In genomic region chr9:78579644-78580396, GRCm38 (mm10) we compare ENCODE assay signal across 14 mouse cellular contexts. TPM values are rescaled to one million over a fixed set of nuclear protein-coding genes. Genes with fewer than 3 reads are reported as not detected.
DNase-seq lines count a peak whose midpoint lies in the region; ATAC-seq lines count a peak whose summit lies in the region.
"Had no signal": no experiment of that assay in that cellular context is flagged by ENCODE, and none has a peak within 500 bp of the region (broad histone marks: within the 10 kb centered on the region; RNA-seq: fewer than 3 reads in every experiment).

No protein-coding gene starts in this region.

- H3K4me3 ChIP-seq in hindbrain, embryonic 14.5 days (replicated peaks; ENCODE audit: low read length) = no peak overlapping the region
- H3K4me3 ChIP-seq in hindbrain, embryonic 16.5 days (ENCODE audit: low read length) = no peak overlapping the region
- no peak overlapping the region for H3K4me3 ChIP-seq in midbrain, embryonic 11.5 days (ENCODE audit: low read depth, low read length)
- no peak overlapping the region for H3K4me3 ChIP-seq in midbrain, embryonic 16.5 days (ENCODE audit: low read depth, low read length)
- H3K4me3 ChIP-seq: limb, embryonic 12.5 days; liver, embryonic 15.5 days; neural tube, embryonic 13.5 days had no signal

- no peak overlapping the region for H3K9ac ChIP-seq in hindbrain, embryonic 14.5 days
- H3K9ac ChIP-seq in hindbrain, embryonic 16.5 days (ENCODE audit: low read depth, low read length) = no peak overlapping the region; the same call in 1 of the 2 replicates
- no peak overlapping the region for H3K9ac ChIP-seq in midbrain, embryonic 11.5 days (ENCODE audit: low read length)
- H3K9ac ChIP-seq in midbrain, embryonic 16.5 days (ENCODE audit: low read depth, low read length) = no peak overlapping the region
- H3K9ac ChIP-seq: limb, embryonic 12.5 days; liver, embryonic 15.5 days; neural tube, embryonic 13.5 days had no signal

- no peaks in the 10 kb centered on the region for H3K9me3 ChIP-seq in hindbrain, embryonic 14.5 days (ENCODE audit: control insufficient read depth, low read length)
- H3K9me3 ChIP-seq in hindbrain, embryonic 16.5 days (ENCODE audit: control insufficient read depth, low read length) = no peaks in the 10 kb centered on the region
- H3K9me3 ChIP-seq in midbrain, embryonic 11.5 days (ENCODE audit: control insufficient read depth, low read length) = no peaks in the 10 kb centered on the region
- H3K9me3 ChIP-seq in midbrain, embryonic 16.5 days (replicated peaks; ENCODE audit: control insufficient read depth, low read length, poor library complexity, severe bottlenecking) = no peaks in the 10 kb centered on the region
- H3K9me3 ChIP-seq: G1E; limb, embryonic 12.5 days; liver, embryonic 15.5 days; neural tube, embryonic 13.5 days had no signal

- H3K27me3 ChIP-seq in hindbrain, embryonic 14.5 days (ENCODE audit: control insufficient read depth, insufficient read depth, low read length) = no peaks in the 10 kb centered on the region
- no peaks in the 10 kb centered on the region for H3K27me3 ChIP-seq in hindbrain, embryonic 16.5 days (replicated peaks; ENCODE audit: control insufficient read depth, insufficient read depth, low read length)
- H3K27me3 ChIP-seq in midbrain, embryonic 11.5 days (ENCODE audit: control insufficient read depth, insufficient read depth, low read length) = no peaks in the 10 kb centered on the region
- H3K27me3 ChIP-seq in midbrain, embryonic 16.5 days (ENCODE audit: control insufficient read depth, insufficient read depth, low read depth, low read length) = no peaks in the 10 kb centered on the region
- H3K27me3 ChIP-seq: limb, embryonic 12.5 days; liver, embryonic 15.5 days; neural tube, embryonic 13.5 days had no signal

- no peak for DNase-seq in hindbrain, embryonic 14.5 days (ENCODE audit: low spot score)
- DNase-seq in midbrain, embryonic 11.5 days (ENCODE audit: low spot score, missing footprints) = peak; percentile 84
- DNase-seq in lung, postnatal 36 days = peak; percentile 23
- no peak for DNase-seq in T-cell, adult 2 months (ENCODE audit: low spot score)
- DNase-seq: cerebellum, adult 11 months; heart, postnatal 10 days; retina, postnatal 1 day had no signal

- H3K4me1 ChIP-seq in hindbrain, embryonic 14.5 days (replicated peaks; ENCODE audit: control insufficient read depth, insufficient read depth, low read length) = no peaks in the 10 kb centered on the region
- H3K4me1 ChIP-seq in hindbrain, embryonic 16.5 days (ENCODE audit: control insufficient read depth, insufficient read depth, low read depth, low read length) = no peaks in the 10 kb centered on the region
- H3K4me1 ChIP-seq in midbrain, embryonic 11.5 days (ENCODE audit: control insufficient read depth, insufficient read depth, low read length) = 0 out of 2 replicates have a peak, but pooled peaks cover 3% of the 10 kb centered on the region
- no peaks in the 10 kb centered on the region for H3K4me1 ChIP-seq in midbrain, embryonic 16.5 days (ENCODE audit: control insufficient read depth, insufficient read depth, low read length)
- H3K4me1 ChIP-seq: limb, embryonic 12.5 days; neural tube, embryonic 13.5 days had no signal

- H3K36me3 ChIP-seq in hindbrain, embryonic 14.5 days (replicated peaks; ENCODE audit: control insufficient read depth, insufficient read depth) = peaks cover 36% of the 10 kb centered on the region
- H3K36me3 ChIP-seq in hindbrain, embryonic 16.5 days (ENCODE audit: control insufficient read depth, insufficient read depth, low read length) = peaks cover 10% of the 10 kb centered on the region
- no peaks in the 10 kb centered on the region for H3K36me3 ChIP-seq in midbrain, embryonic 11.5 days (ENCODE audit: control insufficient read depth, insufficient read depth, low read length)
- H3K36me3 ChIP-seq in midbrain, embryonic 16.5 days (ENCODE audit: control insufficient read depth, insufficient read depth, low read length) = peaks cover 13% of the 10 kb centered on the region

- no peak overlapping the region for H3K4me2 ChIP-seq in hindbrain, embryonic 14.5 days (replicated peaks)
- H3K4me2 ChIP-seq in hindbrain, embryonic 16.5 days (ENCODE audit: low read length) = no peak overlapping the region
- H3K4me2 ChIP-seq in midbrain, embryonic 11.5 days = no peak overlapping the region
- no peak overlapping the region for H3K4me2 ChIP-seq in midbrain, embryonic 16.5 days (ENCODE audit: low read length)
- H3K4me2 ChIP-seq: limb, embryonic 12.5 days; liver, embryonic 15.5 days; neural tube, embryonic 13.5 days had no signal

- 0 out of 2 replicates have a peak, but pooled peaks have one; percentile 24 for ATAC-seq in hindbrain, embryonic 14.5 days (ENCODE audit: low FRiP score)
- ATAC-seq in hindbrain, embryonic 16.5 days = no peak; the same call in 1 of the 2 replicates
- ATAC-seq in midbrain, embryonic 11.5 days (ENCODE audit: low FRiP score) = peak; percentile 66; the same call in 1 of the 2 replicates
- no peak for ATAC-seq in midbrain, embryonic 16.5 days
- ATAC-seq in granulocyte monocyte progenitor cell, adult 5-6 weeks (replicated peaks; ENCODE audit: poor library complexity, severe bottlenecking) = no peak

- WGBS in hindbrain, embryonic 14.5 days = 53% methylated on average over 10 of the region's 10 CpGs
- WGBS in hindbrain, embryonic 16.5 days = 59% methylated on average over 10 of the region's 10 CpGs
- 34% methylated on average over 10 of the region's 10 CpGs for WGBS in midbrain, embryonic 11.5 days
- WGBS in midbrain, embryonic 16.5 days = 36% methylated on average over 10 of the region's 10 CpGs

- H3K27ac ChIP-seq in hindbrain, embryonic 14.5 days = no peak overlapping the region
- no peak overlapping the region for H3K27ac ChIP-seq in hindbrain, embryonic 16.5 days (ENCODE audit: low read depth, low read length)
- H3K27ac ChIP-seq in midbrain, embryonic 11.5 days (ENCODE audit: low read depth, low read length) = no peak overlapping the region
- no peak overlapping the region for H3K27ac ChIP-seq in midbrain, embryonic 16.5 days (ENCODE audit: low read length)
- H3K27ac ChIP-seq: limb, embryonic 12.5 days; liver, embryonic 15.5 days; neural tube, embryonic 13.5 days had no signal

RNA-seq across cellular contexts. Expression of gene Slc17a5, which starts 8.0 kb away (rescaled TPM):
- polyA plus RNA-seq in hindbrain, embryonic 14.5 days (2014; fragmentation: Nextera tagmentation; extraction: Ambion mirVana) = 15.5 and 16.7 TPM in 2 replicates
- 15.6 and 15.8 TPM in 2 replicates for polyA plus RNA-seq in hindbrain, embryonic 16.5 days (2015; fragmentation: Nextera tagmentation; extraction: Ambion mirVana)
- 9.8 and 12.3 TPM in 2 replicates for polyA plus RNA-seq in midbrain, embryonic 11.5 days (2014; fragmentation: Nextera tagmentation; extraction: Ambion mirVana)
- 15.9 and 18.5 TPM in 2 replicates for polyA plus RNA-seq in midbrain, embryonic 16.5 days (2015; fragmentation: Nextera tagmentation; extraction: Ambion mirVana)
- 5.5 and 11.3 TPM in 2 replicates for total RNA-seq in granulocyte monocyte progenitor cell, adult 5-6 weeks (2014; fragmentation: Nextera tagmentation)
- total RNA-seq in granulocyte monocyte progenitor cell, adult 5-6 weeks (2017) = 8.9 and 11.5 TPM in 2 replicates

RNA-seq across cellular contexts. Expression of gene Cd109, which starts 35.5 kb away (rescaled TPM):
- polyA plus RNA-seq in hindbrain, embryonic 14.5 days (2014; fragmentation: Nextera tagmentation; extraction: Ambion mirVana) = 2.1 and 2.2 TPM in 2 replicates
- 0.95 and 2.0 TPM in 2 replicates for polyA plus RNA-seq in hindbrain, embryonic 16.5 days (2015; fragmentation: Nextera tagmentation; extraction: Ambion mirVana)
- polyA plus RNA-seq in midbrain, embryonic 11.5 days (2014; fragmentation: Nextera tagmentation; extraction: Ambion mirVana) = 6.2 and 6.7 TPM in 2 replicates
- polyA plus RNA-seq in midbrain, embryonic 16.5 days (2015; fragmentation: Nextera tagmentation; extraction: Ambion mirVana) = 0.97 and 1.0 TPM in 2 replicates
- not detected in 2 replicates for total RNA-seq in granulocyte monocyte progenitor cell, adult 5-6 weeks (2014; fragmentation: Nextera tagmentation)
- total RNA-seq in granulocyte monocyte progenitor cell, adult 5-6 weeks (2017) = not detected in 2 replicates

Comparison
In these comparisons a context has a peak if more than half of its experiments do, and no peak if none do; other contexts are left out.
1. ATAC-seq: peak in hindbrain, embryonic 14.5 days (single experiment) and midbrain, embryonic 11.5 days (single experiment); none in hindbrain, embryonic 16.5 days (single experiment), midbrain, embryonic 16.5 days (single experiment) and granulocyte monocyte progenitor cell, adult 5-6 weeks (single experiment).
2. DNase-seq: peak in midbrain, embryonic 11.5 days (single experiment) and lung, postnatal 36 days (single experiment); none in hindbrain, embryonic 14.5 days (single experiment) and T-cell, adult 2 months (single experiment).